Mouse (Mus musculus) ES-E14 (cell line): ENCODE results near the gene Cma2. TPM values are rescaled to one million over a fixed set of nuclear protein-coding genes. Genes with fewer than 3 reads are reported as not detected.

ENCODE experiments used
- DNase-seq: peaks from one replicate; pipeline ENCODE4 v3.0.0-alpha.2; 2013; ENCODE audit warnings: low read depth, low spot score
- H3K27ac ChIP-seq: 2 replicates; pipeline ENCODE4 v1.5.1; 2012; ENCODE audit warnings: low read depth, mild to moderate bottlenecking, low read length, moderate library complexity, mixed read lengths; ENCODE audit not compliant: poor library complexity, insufficient read depth, severe bottlenecking
- H3K36me3 ChIP-seq: 2 replicates; pipeline ENCODE4 v1.6.1; 2012; ENCODE audit warnings: mild to moderate bottlenecking, low read length, moderate library complexity, mixed read lengths; ENCODE audit not compliant: control insufficient read depth, poor library complexity, insufficient read depth, severe bottlenecking
- H3K4me1 ChIP-seq, 2 experiments: fragments of 150-350 bp in 1 of 2; sonication (generic) in 1 of 2; 2 replicates each; pipeline ENCODE4 v1.6.1; 2012; ENCODE audit warnings: low read length in 2 of 2, mild to moderate bottlenecking in 1 of 2, mixed read lengths in 1 of 2; ENCODE audit not compliant: control insufficient read depth in 2 of 2, insufficient read depth in 2 of 2, poor library complexity in 1 of 2
- H3K4me3 ChIP-seq, 2 experiments: fragments of 150-350 bp in 1 of 2; sonication (generic) in 1 of 2; 2 replicates each; pipeline ENCODE4 v1.5.1; 2012; ENCODE audit warnings: low read length in 2 of 2, low read depth in 1 of 2, mild to moderate bottlenecking in 1 of 2, mixed read lengths in 1 of 2; ENCODE audit not compliant: insufficient read depth in 1 of 2, poor library complexity in 1 of 2, severe bottlenecking in 1 of 2
- H3K9ac ChIP-seq: 2 replicates; pipeline ENCODE4 v1.6.1; 2012; ENCODE audit warnings: low read depth, mild to moderate bottlenecking, low read length, mixed read lengths; ENCODE audit not compliant: poor library complexity, insufficient read depth, severe bottlenecking
- H3K9me3 ChIP-seq: fragments of 150-350 bp; sonication (generic); 2 replicates; pipeline ENCODE4 v1.6.1; 2012; ENCODE audit warnings: low read depth, mild to moderate bottlenecking, low read length; ENCODE audit not compliant: control insufficient read depth, insufficient read depth
- CHD2 ChIP-seq: IDR thresholded peaks from 2 replicates; pipeline ENCODE4 v1.6.1; 2014; ENCODE audit warnings: mild to moderate bottlenecking, low read depth, low read length, inconsistent platforms
- HCFC1 ChIP-seq: IDR thresholded peaks from 2 replicates; pipeline ENCODE4 v1.6.1; 2012; ENCODE audit warnings: low read length, inconsistent platforms, borderline replicate concordance; ENCODE audit not compliant: insufficient read depth
- MAFK ChIP-seq: IDR thresholded peaks from 2 replicates; pipeline ENCODE4 v1.6.1; 2014; ENCODE audit warnings: mild to moderate bottlenecking, low read depth, low read length, inconsistent platforms; ENCODE audit not compliant: insufficient read depth
- ZC3H11A ChIP-seq: IDR thresholded peaks from 2 replicates; pipeline ENCODE4 v1.6.1; 2012; ENCODE audit warnings: low read depth, mild to moderate bottlenecking, inconsistent platforms, low read length, borderline replicate concordance
- ZNF384 ChIP-seq: IDR thresholded peaks from 2 replicates; pipeline ENCODE4 v1.6.1; 2012; ENCODE audit warnings: low read depth, low read length, inconsistent platforms
- in situ Hi-C, 2 experiments: fragments of 600-800 bp; cut with MboI; formaldehyde crosslinking; loops; one replicate each; pipeline ENCODE4 v1.15.1; 2025; ENCODE audit warnings: low sequenced_read_pairs in 2 of 2, inconsistent platforms in 1 of 2; ENCODE audit not compliant: unreplicated experiment in 2 of 2
- total RNA-seq: library from RNA; depleted of rRNA; stranded (reverse); fragments of 300-350 nt; gene quantifications from 2 replicates; pipeline ENCODE4 v1.2.3, GENCODE M21; 2012; rRNA removed

The Cma2 gene
- total RNA-seq = not detected in 2 replicates

GRCm38 (mm10) chr14:55950346-55951030 lies at the start of gene Cma2:
Cma2 (plus strand) TSS chr14:55950980.
- Histone ChIP-seq H3K27ac (no peak within 1 kb of the TSS), H3K36me3 (no peaks in the 10 kb centered on the region)
- in situ Hi-C loops = no loop called here

GRCm38 (mm10) chr14:55905518-55905917 lies 45.3 kb upstream of the Cma2 start:
- peaks cover 0 to 3% of the 10 kb centered on the region in 2 experiments; a peak in 1 of 4 replicates for H3K4me1 ChIP-seq
- no peak for TF ChIP-seq ZC3H11A
- TF ChIP-seq ZNF384 = no peak
- TF ChIP-seq MAFK = no peak
- no peak for TF ChIP-seq HCFC1
- H3K36me3 ChIP-seq = no peaks in the 10 kb centered on the region
- no peaks in the 10 kb centered on the region for H3K9me3 ChIP-seq
- no peak overlapping the region for H3K4me3 ChIP-seq
- no peak overlapping the region for H3K27ac ChIP-seq
- DNase-seq = no peak
- in situ Hi-C loops = no loop called here
- H3K9ac ChIP-seq = no peak overlapping the region

More at GRCm38 (mm10) chr14:55950346-55951030, at the start of gene Cma2:
- H3K4me1 ChIP-seq = no peaks in the 10 kb centered on the region
- H3K9ac ChIP-seq = no peak within 1 kb of the TSS
- H3K4me3 ChIP-seq = no peak within 1 kb of the TSS
- H3K9me3 ChIP-seq = no peaks in the 10 kb centered on the region
- TF ChIP-seq CHD2 (no peak), MAFK (no peak), ZC3H11A (no peak), HCFC1 (no peak), ZNF384 (no peak)
- no peak for DNase-seq

- Histone ChIP-seq H3K9ac (no peak overlapping the region), H3K27ac (no peak overlapping the region), H3K4me1 (peaks cover 0 to 3% of the 10 kb centered on the region in 2 experiments; a peak in 2 of 4 replicates), H3K36me3 (no peaks in the 10 kb centered on the region), H3K9me3 (no peaks in the 10 kb centered on the region), H3K4me3 (no peak overlapping the region)
- TF ChIP-seq HCFC1 = no peak
- TF ChIP-seq MAFK = peak; percentile 36; the same call in 1 of the 2 replicates
- in situ Hi-C loops = no loop called here
- DNase-seq = no peak
These were observed 37.4 kb upstream of the Cma2 start for GRCm38 (mm10) chr14:55913406-55913805.

- H3K27ac ChIP-seq = no peak overlapping the region
- peak; percentile 86 for DNase-seq
- no peak overlapping the region for H3K4me3 ChIP-seq
- no peaks in the 10 kb centered on the region for H3K9me3 ChIP-seq
- H3K4me1 ChIP-seq = no peaks in the 10 kb centered on the region; a peak in 1 of 4 replicates
- no peaks in the 10 kb centered on the region for H3K36me3 ChIP-seq
- no peak overlapping the region for H3K9ac ChIP-seq
- in situ Hi-C loops = no loop called here
- TF ChIP-seq HCFC1 (no peak), CHD2 (no peak), MAFK (0 out of 2 replicates have a peak, but pooled peaks have one; percentile 36), ZC3H11A (peak; percentile 71; the same call in 1 of the 2 replicates), ZNF384 (no peak)
These were observed 32.3 kb upstream of the Cma2 start for GRCm38 (mm10) chr14:55918240-55919082.
